Mouse (Mus musculus): ENCODE data around the gene Rec8. TPM values are rescaled to one million over a fixed set of nuclear protein-coding genes. Genes with fewer than 3 reads are reported as not detected.

Gene Rec8
- polyA plus RNA-seq, 1 experiment: 2.8 TPM

DNA sequence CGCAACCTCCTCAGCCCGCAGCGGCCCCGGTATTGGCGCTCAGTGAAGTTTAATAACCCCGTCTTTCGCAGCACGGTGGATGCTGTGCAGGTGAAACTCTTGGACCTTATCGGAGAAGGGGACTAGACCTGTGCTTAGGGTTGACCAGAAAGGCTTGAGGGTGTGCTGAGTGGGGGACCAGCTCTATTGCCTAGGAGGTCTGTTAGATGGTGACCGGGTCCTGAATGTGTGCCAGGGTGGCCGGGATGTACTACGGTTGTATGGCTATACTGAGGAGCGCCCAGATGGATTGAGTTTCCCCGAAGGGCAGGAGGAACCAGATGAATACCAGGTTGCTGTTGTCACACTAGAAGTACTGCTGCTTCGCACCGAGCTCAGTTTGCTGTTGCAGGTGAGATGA lies 25.6 kb upstream of the Rec8 start:
- no peak for DNase-seq (ENCODE audit: low spot score)

- no peak for DNase-seq (ENCODE audit: low spot score)
Observed at GRCm38 (mm10) chr14:55596036-55596690, 21.7 kb upstream of the Rec8 start.

DNA sequence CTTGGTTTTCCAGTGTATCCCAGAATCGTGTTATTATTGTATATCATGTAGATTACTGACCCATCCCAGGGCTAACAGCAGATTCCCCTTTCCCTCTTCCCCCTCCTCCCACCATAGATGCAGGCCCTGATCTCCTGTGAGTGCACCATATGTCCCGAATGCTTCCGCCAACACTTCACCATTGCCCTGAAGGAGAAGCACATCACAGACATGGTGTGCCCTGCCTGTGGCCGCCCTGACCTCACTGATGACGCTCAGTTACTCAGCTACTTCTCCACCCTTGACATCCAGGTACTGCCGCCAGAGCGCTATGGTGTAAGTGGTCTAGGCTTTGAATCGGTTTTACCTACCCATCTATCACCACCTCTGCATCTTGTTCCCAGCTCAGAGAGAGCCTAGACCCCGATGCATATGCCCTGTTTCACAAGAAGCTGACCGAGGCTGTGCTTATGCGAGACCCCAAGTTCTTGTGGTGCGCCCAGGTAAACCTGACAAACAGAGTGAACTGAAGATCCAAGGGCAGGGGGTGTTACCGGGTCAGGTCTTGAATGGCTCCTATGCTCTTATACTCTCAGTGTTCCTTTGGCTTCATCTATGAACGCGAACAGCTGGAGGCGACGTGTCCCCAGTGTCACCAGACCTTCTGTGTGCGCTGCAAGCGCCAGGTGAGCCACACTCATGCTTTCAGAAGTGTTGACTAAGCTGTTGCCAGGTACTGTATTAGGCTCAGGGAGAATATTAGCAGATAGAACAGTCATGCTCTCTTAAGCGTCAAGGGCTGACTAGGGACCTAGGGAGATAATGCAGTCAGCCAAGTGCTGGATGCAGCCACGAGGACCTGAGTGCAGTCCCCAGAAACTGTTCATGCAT lies 19.1 kb upstream of the Rec8 start:
- DNase-seq (ENCODE audit: low spot score): no peak

- no peak for DNase-seq (ENCODE audit: low spot score)
Observed at GRCm38 (mm10) chr14:55603271-55603632, 14.6 kb upstream of the Rec8 start, which contains the start of gene Irf9. TSS of gene Irf9 (plus strand) at chr14:55603571.

GRCm38 (mm10) chr14:55603633-55604576 lies 13.9 kb upstream of the Rec8 start:
- DNase-seq (ENCODE audit: low spot score): peak; percentile 67

GRCm38 (mm10) chr14:55604823-55605222 lies 13.0 kb upstream of the Rec8 start:
- DNase-seq (ENCODE audit: low spot score): no peak

DNA sequence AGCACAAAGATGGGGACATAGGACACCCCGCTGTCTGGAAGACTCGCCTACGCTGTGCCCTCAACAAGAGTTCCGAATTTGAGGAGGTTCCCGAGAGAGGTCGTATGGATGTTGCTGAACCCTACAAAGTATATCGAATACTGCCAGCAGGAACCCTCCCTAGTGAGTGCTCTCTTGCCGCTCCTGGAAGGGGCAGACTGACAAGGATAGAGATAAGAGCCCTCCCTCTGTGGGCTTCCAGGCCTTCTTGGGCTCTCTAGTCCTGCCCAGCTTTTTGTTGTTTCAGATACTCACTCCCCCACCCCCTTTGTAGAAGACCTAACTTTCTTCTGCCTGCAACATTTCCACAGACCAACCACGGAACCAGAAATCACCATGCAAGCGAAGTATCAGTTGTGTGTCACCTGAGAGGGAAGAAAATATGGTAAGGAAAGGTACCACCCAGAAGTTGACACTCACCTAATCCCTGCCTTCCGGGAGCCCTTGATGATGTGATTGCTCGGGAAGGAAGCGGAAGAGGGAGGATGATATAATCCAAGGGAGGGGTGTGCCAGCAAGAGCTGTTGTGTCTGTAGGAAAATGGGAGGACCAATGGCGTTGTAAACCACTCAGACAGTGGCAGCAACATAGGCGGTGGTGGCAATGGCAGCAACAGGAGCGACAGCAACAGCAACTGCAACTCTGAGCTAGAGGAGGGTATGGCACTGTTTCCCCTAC lies 11.9 kb upstream of the Rec8 start:
- no peak for DNase-seq (ENCODE audit: low spot score)

- DNase-seq (ENCODE audit: low spot score): no peak
Observed at GRCm38 (mm10) chr14:55608339-55608738, 9.5 kb upstream of the Rec8 start.

- DNase-seq (ENCODE audit: low spot score): no peak
Observed at GRCm38 (mm10) chr14:55613346-55613745, 4.5 kb upstream of the Rec8 start.

- no peak for DNase-seq (ENCODE audit: low spot score)
Observed at GRCm38 (mm10) chr14:55614565-55615178, 3.2 kb upstream of the Rec8 start.

DNA sequence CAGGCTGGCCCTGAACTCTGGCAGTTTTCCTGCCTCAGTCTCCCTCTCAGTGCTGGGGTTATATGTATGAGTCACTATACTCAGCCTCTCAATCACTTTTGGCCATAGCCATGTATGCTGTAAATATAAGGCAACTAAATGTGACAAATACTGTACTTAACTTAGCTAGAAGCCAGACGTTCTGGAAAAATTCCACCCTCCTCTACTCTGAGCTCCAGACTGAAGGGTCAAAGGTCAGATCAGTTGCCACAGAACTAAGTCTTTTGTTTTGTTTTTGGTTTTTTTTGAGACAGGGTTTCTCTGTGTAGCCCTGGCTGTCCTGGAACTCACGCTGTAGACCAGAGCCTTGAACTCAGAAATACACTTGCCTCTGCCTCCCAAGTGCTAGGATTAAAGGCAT lies 2.0 kb upstream of the Rec8 start:
- no peak for DNase-seq (ENCODE audit: low spot score)

GRCm38 (mm10) chr14:55616844-55617243 lies 993 bp upstream of the Rec8 start:
- DNase-seq (ENCODE audit: low spot score): no peak

GRCm38 (mm10) chr14:55618486-55619195 lies 804 bp downstream of the Rec8 start:
- no peak for DNase-seq (ENCODE audit: low spot score)

GRCm38 (mm10) chr14:55628077-55628827 lies 10.4 kb downstream of the Rec8 start:
- no peak for DNase-seq (ENCODE audit: low spot score)

DNA sequence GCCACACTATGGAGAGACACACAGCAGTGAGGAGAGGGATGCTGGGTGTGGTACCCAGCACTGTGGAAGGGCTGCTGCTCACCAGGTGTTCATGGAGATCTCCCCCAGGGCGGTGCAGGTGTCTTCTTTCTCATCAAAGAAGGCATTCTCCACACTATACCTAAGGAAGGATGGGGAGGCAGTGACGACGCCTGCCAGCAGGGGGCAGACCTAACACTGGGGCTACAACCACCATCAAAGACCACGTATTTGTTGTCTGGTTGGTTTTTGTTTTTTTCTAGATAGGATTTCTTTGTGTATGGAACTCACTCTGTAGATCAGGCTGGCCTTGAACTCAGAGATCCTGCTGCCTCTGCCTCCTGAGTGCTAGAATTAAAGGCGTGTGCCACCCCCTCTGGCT lies 11.5 kb downstream of the Rec8 start:
- no peak for DNase-seq (ENCODE audit: low spot score)

DNA sequence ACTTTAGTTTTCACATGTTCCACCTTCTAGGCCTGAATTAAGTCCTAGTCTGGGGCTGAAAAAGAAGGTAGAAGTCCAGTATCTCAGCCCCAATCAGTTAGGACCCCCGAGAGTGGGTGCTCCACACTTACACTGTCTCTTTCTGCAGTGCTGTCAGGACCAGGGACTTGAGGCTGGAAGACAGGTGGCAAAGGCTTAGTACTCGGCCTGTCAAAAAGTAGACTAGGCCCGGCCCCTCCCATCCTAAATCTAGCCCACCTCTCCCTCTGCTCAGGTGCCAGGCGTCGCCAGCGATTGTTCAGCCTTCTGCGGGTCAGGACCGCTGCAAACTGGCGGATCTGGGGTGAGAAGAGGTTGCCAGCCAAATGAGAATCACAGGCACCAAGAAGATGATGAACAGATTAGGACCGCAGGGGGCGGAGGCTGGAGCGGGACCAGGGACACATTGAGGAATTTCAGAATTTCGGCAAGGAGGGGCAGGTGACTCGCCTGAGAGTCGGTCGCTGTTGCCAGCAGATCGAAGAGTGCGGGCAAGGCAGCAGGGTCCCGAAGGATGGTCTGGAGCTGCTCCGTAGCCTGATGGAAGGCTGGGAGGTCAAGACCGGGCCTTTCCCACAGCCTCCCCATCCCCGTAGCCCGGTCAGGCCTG lies 17.2 kb downstream of the Rec8 start:
- no peak for DNase-seq (ENCODE audit: low spot score)

DNA sequence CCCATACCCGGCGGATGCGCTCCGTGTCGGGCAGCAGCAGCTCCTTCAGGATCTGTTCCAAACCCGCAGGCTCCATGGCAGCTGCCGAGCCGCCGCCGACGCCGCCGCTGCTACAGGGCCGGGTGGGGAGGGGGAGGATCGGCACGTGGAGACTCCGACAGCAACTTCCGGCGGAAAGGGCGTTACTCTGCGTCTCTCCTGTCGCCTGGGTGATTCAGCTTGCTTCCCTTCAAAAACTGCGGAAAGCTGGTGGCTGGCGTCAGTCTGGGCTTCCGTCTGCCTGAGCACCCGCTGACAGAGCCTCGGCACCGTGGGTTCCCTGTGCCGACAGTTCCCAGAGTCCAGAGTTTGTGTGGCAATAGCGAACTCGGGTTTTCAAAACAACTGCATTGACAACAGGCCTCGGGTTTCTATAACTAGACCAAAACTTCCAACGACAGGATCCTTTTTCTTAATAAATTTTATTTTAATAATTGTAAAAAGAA lies 17.7 kb downstream of the Rec8 start, which contains the start of gene Ipo4:
TSS of gene Ipo4 (minus strand) at position 435 of the 485 bp plus-strand sequence.
- DNase-seq (ENCODE audit: low spot score): peak; percentile 60

GRCm38 (mm10) chr14:55637795-55638194 lies 20.0 kb downstream of the Rec8 start, which contains the start of gene Gm49378:
TSS of gene Gm49378 (minus strand) at chr14:55637895.
- DNase-seq (ENCODE audit: low spot score): no peak

DNA sequence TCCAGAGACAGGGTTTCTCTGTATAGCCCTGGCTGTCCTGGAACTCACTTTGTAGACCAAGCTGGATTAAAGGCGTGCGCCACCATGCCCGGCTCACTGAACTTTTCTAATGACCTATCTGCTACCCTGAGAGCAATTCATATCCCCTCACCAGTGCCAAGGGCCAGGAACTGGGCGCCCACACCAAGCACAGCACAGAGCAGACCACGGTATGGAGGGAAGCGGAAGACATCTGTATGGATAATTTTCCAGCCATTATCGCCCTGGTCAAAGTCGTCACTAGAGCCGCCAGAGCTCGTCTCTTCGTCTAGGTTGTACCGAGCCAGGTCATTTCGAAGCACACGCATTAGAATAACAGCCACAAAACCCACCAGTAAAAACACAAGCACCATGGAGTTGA lies 23.0 kb downstream of the Rec8 start:
- no peak for DNase-seq (ENCODE audit: low spot score)
